Mouse (Mus musculus): Measurements from ENCODE around the gene Oser1.

DNA sequence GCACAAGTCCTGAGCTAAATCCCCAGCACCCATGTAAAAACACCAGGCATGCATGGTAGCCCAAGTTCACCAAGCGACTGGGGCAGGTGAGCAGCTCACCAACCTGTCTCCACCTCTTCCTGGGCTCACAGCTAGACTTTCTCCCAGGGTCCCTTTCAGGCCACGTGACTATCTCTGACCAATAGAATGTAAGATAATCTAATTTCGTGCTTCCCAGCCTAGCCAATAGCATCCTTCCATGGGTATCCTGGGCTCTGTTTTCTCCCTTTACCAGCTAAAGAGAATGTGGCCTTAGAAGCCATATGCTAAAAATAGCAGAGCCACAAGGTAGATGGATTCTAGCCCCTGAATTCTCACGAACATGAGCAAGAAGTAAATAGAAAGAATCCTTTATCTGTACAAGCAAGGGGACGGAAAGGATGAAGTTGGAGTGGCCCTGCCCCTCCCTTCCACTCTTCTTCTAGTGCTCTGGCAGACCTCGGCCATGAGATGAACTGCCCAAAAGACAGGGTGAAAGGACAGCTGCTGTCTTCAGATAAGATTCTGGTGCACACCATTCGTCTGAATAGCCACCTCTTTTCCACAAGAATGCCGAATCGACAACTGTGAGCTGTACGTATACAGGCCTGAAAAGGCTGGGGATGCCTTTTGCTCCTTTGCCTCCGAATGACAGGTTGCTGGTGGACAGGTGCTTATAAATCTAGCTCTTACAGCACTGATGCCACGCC, 68.2 kb downstream of the Oser1 start:
- TF ChIP-seq CTCF (IDR thresholded peaks at IDR 0.05; ENCODE audit: borderline replicate concordance, insufficient read depth, low read length) (no peak), POLR2A (IDR thresholded peaks at IDR 0.05; ENCODE audit: low read depth, low read length) (no peak)
